Comparison of ENCODE assay signal across 22 mouse cellular contexts in genomic region chr1:84947390-84947789, GRCm38 (mm10). TPM values are rescaled to one million over a fixed set of nuclear protein-coding genes. Genes with fewer than 3 reads are reported as not detected.
DNase-seq lines count a peak whose midpoint lies in the region; ATAC-seq and TF ChIP-seq lines count a peak whose summit lies in the region.
"Had no signal": no experiment of that assay in that cellular context is flagged by ENCODE, and none has a peak within 500 bp of the region (broad histone marks: within the 10 kb centered on the region; RNA-seq: fewer than 3 reads in every experiment).

No protein-coding gene starts in this region.

- no peaks in the 10 kb centered on the region for H3K9me3 ChIP-seq in kidney, embryonic 15.5 days (replicated peaks)
- H3K9me3 ChIP-seq in stomach, postnatal 0 days (ENCODE audit: control insufficient read depth, low read length): no peaks in the 10 kb centered on the region
- H3K9me3 ChIP-seq: embryonic facial prominence, embryonic 12.5 days; forebrain, embryonic 12.5 days; heart, embryonic 15.5 days had no signal

- no peaks in the 10 kb centered on the region for H3K36me3 ChIP-seq in liver, adult 2 months (ENCODE audit: control insufficient read depth, insufficient read depth, low read length)
- no peaks in the 10 kb centered on the region for H3K36me3 ChIP-seq in kidney, embryonic 15.5 days
- H3K36me3 ChIP-seq in stomach, postnatal 0 days (ENCODE audit: control insufficient read depth, insufficient read depth, low read length): no peaks in the 10 kb centered on the region
- H3K36me3 ChIP-seq: embryonic facial prominence, embryonic 12.5 days; forebrain, embryonic 12.5 days; heart, embryonic 15.5 days; limb, embryonic 13.5 days had no signal

- no peaks in the 10 kb centered on the region for H3K27me3 ChIP-seq in liver, adult 2 months (ENCODE audit: control insufficient read depth, insufficient read depth, low read length)
- no peaks in the 10 kb centered on the region for H3K27me3 ChIP-seq in kidney, embryonic 15.5 days
- no peaks in the 10 kb centered on the region for H3K27me3 ChIP-seq in stomach, postnatal 0 days (ENCODE audit: control insufficient read depth, insufficient read depth, low read length)
- H3K27me3 ChIP-seq: embryonic facial prominence, embryonic 12.5 days; forebrain, embryonic 12.5 days; heart, embryonic 15.5 days; limb, embryonic 13.5 days had no signal

- no peak for TF ChIP-seq CTCF in liver, adult 2 months (IDR thresholded peaks at IDR 0.05; ENCODE audit: low read depth, low read length)
- no peak for TF ChIP-seq CTCF in stomach, postnatal 0 days (IDR thresholded peaks at IDR 0.05; ENCODE audit: low read depth)
- TF ChIP-seq CTCF in lung, adult 2 months (IDR thresholded peaks at IDR 0.05; ENCODE audit: insufficient read depth, low read length): no peak

- no peak overlapping the region for H3K27ac ChIP-seq in liver, adult 2 months (replicated peaks; ENCODE audit: insufficient read depth, low read depth, low read length)
- H3K27ac ChIP-seq in kidney, embryonic 15.5 days: no peak overlapping the region
- H3K27ac ChIP-seq in stomach, postnatal 0 days (replicated peaks): no peak overlapping the region
- H3K27ac ChIP-seq: embryonic facial prominence, embryonic 12.5 days; forebrain, embryonic 12.5 days; heart, embryonic 15.5 days; hindbrain, embryonic 14.5 days; limb, embryonic 13.5 days had no signal

- 46% methylated on average over 2 of the region's 2 CpGs for WGBS in liver, adult 2 months
- WGBS in kidney, embryonic 15.5 days: 78% methylated on average over 2 of the region's 2 CpGs
- WGBS in stomach, postnatal 0 days: 68% methylated on average over 2 of the region's 2 CpGs
- WGBS in lung, adult 2 months: 82% methylated on average over 2 of the region's 2 CpGs

- no peak overlapping the region for H3K4me2 ChIP-seq in kidney, embryonic 15.5 days
- no peak overlapping the region for H3K4me2 ChIP-seq in stomach, postnatal 0 days (replicated peaks; ENCODE audit: low read depth)
- H3K4me2 ChIP-seq: embryonic facial prominence, embryonic 12.5 days; forebrain, embryonic 12.5 days; heart, embryonic 15.5 days; hindbrain, embryonic 14.5 days; limb, embryonic 13.5 days had no signal

- ATAC-seq in kidney, embryonic 15.5 days (replicated peaks; ENCODE audit: low FRiP score): peak; percentile 69; the same call in 1 of the 2 replicates
- ATAC-seq in stomach, postnatal 0 days (ENCODE audit: low FRiP score, low TSS enrichment): no peak
- ATAC-seq: inflammation-experienced regulatory T-cells, adult 6 months had no signal

- H3K9ac ChIP-seq in liver, adult 2 months (ENCODE audit: low read depth, low read length): no peak overlapping the region
- no peak overlapping the region for H3K9ac ChIP-seq in kidney, embryonic 15.5 days
- no peak overlapping the region for H3K9ac ChIP-seq in stomach, postnatal 0 days (ENCODE audit: low read length)
- H3K9ac ChIP-seq: embryonic facial prominence, embryonic 12.5 days; forebrain, embryonic 12.5 days; heart, embryonic 15.5 days; hindbrain, embryonic 14.5 days; limb, embryonic 13.5 days had no signal

- TF ChIP-seq POLR2A in liver, adult 2 months (IDR thresholded peaks at IDR 0.05; ENCODE audit: extremely low read depth, insufficient read depth, low read length): no peak
- TF ChIP-seq POLR2A in lung, adult 2 months (IDR thresholded peaks at IDR 0.05; ENCODE audit: borderline replicate concordance, extremely low read depth, low read depth, low read length): no peak

- TF ChIP-seq EP300 in stomach, postnatal 0 days (optimal IDR thresholded peaks at IDR 0.05): no peak

- peak; percentile 62 for DNase-seq in liver, adult 2 months (ENCODE audit: extremely low read depth, low read depth, low spot score)
- DNase-seq in liver: no peak
- DNase-seq in kidney, adult 18-20 months: peak; percentile 74
- DNase-seq in kidney, postnatal 36 days: peak; percentile 63 to 90
- DNase-seq in gastrocnemius, postnatal 25 days: no peak
- DNase-seq in stomach, postnatal 0 days (ENCODE audit: low spot score): no peak
- no peak for DNase-seq in lung, adult 2 months
- DNase-seq: adrenal gland, adult 2 months; cerebellum, adult 18-20 months; cerebellum, postnatal 14 days; heart, postnatal 4 days; lung, adult 18-20 months; midbrain, embryonic 14.5 days; thymus, postnatal 36 days had no signal

- no peaks in the 10 kb centered on the region for H3K79me2 ChIP-seq in liver, adult 2 months (ENCODE audit: control insufficient read depth, insufficient read depth, low read length)

- no peaks in the 10 kb centered on the region for H3K4me1 ChIP-seq in liver, adult 2 months (ENCODE audit: control insufficient read depth, insufficient read depth, low read length)
- H3K4me1 ChIP-seq in kidney, embryonic 15.5 days: no peaks in the 10 kb centered on the region
- H3K4me1 ChIP-seq in stomach, postnatal 0 days (replicated peaks; ENCODE audit: control insufficient read depth, insufficient read depth): no peaks in the 10 kb centered on the region
- H3K4me1 ChIP-seq in lung, adult 2 months (ENCODE audit: control insufficient read depth, insufficient read depth, low read length): no peaks in the 10 kb centered on the region
- H3K4me1 ChIP-seq: embryonic facial prominence, embryonic 12.5 days; forebrain, embryonic 12.5 days; heart, embryonic 15.5 days; limb, embryonic 13.5 days had no signal

- H3K4me3 ChIP-seq in liver, adult 2 months (ENCODE audit: insufficient read depth, low read depth, low read length): no peak overlapping the region
- no peak overlapping the region for H3K4me3 ChIP-seq in kidney, embryonic 15.5 days (replicated peaks)
- no peak overlapping the region for H3K4me3 ChIP-seq in stomach, postnatal 0 days (ENCODE audit: low read depth, low read length)
- H3K4me3 ChIP-seq in lung, adult 2 months (replicated peaks; ENCODE audit: extremely low read depth, low read depth, low read length): no peak overlapping the region
- H3K4me3 ChIP-seq: embryonic facial prominence, embryonic 12.5 days; forebrain, embryonic 12.5 days; heart, embryonic 15.5 days; limb, embryonic 13.5 days had no signal

RNA-seq across cellular contexts. Expression of gene Slc16a14, which starts 12.5 kb away (rescaled TPM):
- not detected in 2 replicates for total RNA-seq in liver, adult 2 months (2014; rRNA removed)
- not detected in 2 replicates for polyA plus RNA-seq in liver, adult 2 months (2012; rRNA removed)
- 0.37 and 0.47 TPM in 2 replicates for polyA plus RNA-seq in kidney, embryonic 15.5 days (2015; fragmentation: Nextera tagmentation; extraction: Ambion mirVana)
- under 1 TPM in 1 of 2 experiments, not detected in 1; 0.16 TPM for total RNA-seq in gastrocnemius, postnatal 25 days (2021)
- polyA plus RNA-seq in stomach, postnatal 0 days (2015; fragmentation: Nextera tagmentation; extraction: Ambion mirVana): 0.11 and 0.18 TPM in 2 replicates
- 0.06 and 0.15 TPM in 2 replicates for polyA plus RNA-seq in lung, adult 2 months (2012; rRNA removed)
- polyA plus RNA-seq: inflammation-experienced regulatory T-cells, adult 6 months; large intestine, adult 2 months had no signal

Comparison
In these comparisons a context has a peak if more than half of its experiments do, and no peak if none do; other contexts are left out.
1. DNase-seq: peak in liver, adult 2 months (single experiment), kidney, adult 18-20 months (single experiment) and kidney, postnatal 36 days (2 of 2); none in liver (single experiment), gastrocnemius, postnatal 25 days (single experiment), stomach, postnatal 0 days (single experiment) and lung, adult 2 months (single experiment).